Mouse (Mus musculus): ENCODE results near the gene Slit3. TPM values are rescaled to one million over a fixed set of nuclear protein-coding genes. Genes with fewer than 3 reads are reported as not detected.
A peak's percentile ranks its signal among the peaks of the same experiment; 100 is the strongest.

Gene Slit3
- total and polyA plus RNA-seq, 2 experiments from 2014 or later, result 5.6 to 15.0 TPM

GRCm38 (mm10) chr11:35703471-35703870, 582.4 kb downstream of the Slit3 start:
- no peaks in the 10 kb centered on the region for H3K36me3 ChIP-seq (ENCODE audit: insufficient read depth)
- no peaks in the 10 kb centered on the region for H3K4me1 ChIP-seq (ENCODE audit: insufficient read depth)
- ATAC-seq (no peak), DNase-seq (no peak)
- 69% methylated on average over 4 of the region's 4 CpGs for WGBS
- H3K4me3 ChIP-seq (ENCODE audit: low read depth, low read length), result no peak overlapping the region
- no peaks in the 10 kb centered on the region for H3K9me3 ChIP-seq (ENCODE audit: low read length)
- no peak overlapping the region for H3K27ac ChIP-seq (ENCODE audit: low read depth, low read length)
- no peak overlapping the region for H3K9ac ChIP-seq
- no peaks in the 10 kb centered on the region for H3K27me3 ChIP-seq (ENCODE audit: insufficient read depth, low read length)
- H3K4me2 ChIP-seq (ENCODE audit: low read depth), result no peak overlapping the region
- TF ChIP-seq CTCF (IDR thresholded peaks at IDR 0.05; ENCODE audit: low read depth), result peak; percentile 54

- ATAC-seq (no peak), DNase-seq (no peak)
- H3K4me1 ChIP-seq (ENCODE audit: insufficient read depth), result no peaks in the 10 kb centered on the region
- no peak overlapping the region for H3K27ac ChIP-seq (ENCODE audit: low read depth, low read length)
- no peak overlapping the region for H3K9ac ChIP-seq
- WGBS, result 91% methylated on average over 13 of the region's 13 CpGs
- H3K4me2 ChIP-seq (ENCODE audit: low read depth), result no peak overlapping the region
- H3K9me3 ChIP-seq (ENCODE audit: low read length), result no peaks in the 10 kb centered on the region
- no peak for TF ChIP-seq CTCF (IDR thresholded peaks at IDR 0.05; ENCODE audit: low read depth)
- no peak overlapping the region for H3K4me3 ChIP-seq (ENCODE audit: low read depth, low read length)
- no peaks in the 10 kb centered on the region for H3K36me3 ChIP-seq (ENCODE audit: insufficient read depth)
- no peaks in the 10 kb centered on the region for H3K27me3 ChIP-seq (ENCODE audit: insufficient read depth, low read length)
These were observed 583.4 kb downstream of the Slit3 start for GRCm38 (mm10) chr11:35704381-35704780.

- no peak overlapping the region for H3K27ac ChIP-seq (ENCODE audit: low read depth, low read length)
- DNase-seq (no peak), ATAC-seq (no peak)
- no peaks in the 10 kb centered on the region for H3K4me1 ChIP-seq (ENCODE audit: insufficient read depth)
- H3K27me3 ChIP-seq (ENCODE audit: insufficient read depth, low read length), result no peaks in the 10 kb centered on the region
- WGBS, result 95% methylated on average over 5 of the region's 5 CpGs
- H3K9ac ChIP-seq, result no peak overlapping the region
- no peaks in the 10 kb centered on the region for H3K36me3 ChIP-seq (ENCODE audit: insufficient read depth)
- TF ChIP-seq CTCF (IDR thresholded peaks at IDR 0.05; ENCODE audit: low read depth), result no peak
- no peaks in the 10 kb centered on the region for H3K9me3 ChIP-seq (ENCODE audit: low read length)
- H3K4me3 ChIP-seq (ENCODE audit: low read depth, low read length), result no peak overlapping the region
- no peak overlapping the region for H3K4me2 ChIP-seq (ENCODE audit: low read depth)
These were observed 583.9 kb downstream of the Slit3 start for GRCm38 (mm10) chr11:35704927-35705326.

GRCm38 (mm10) chr11:35707431-35707830, 586.4 kb downstream of the Slit3 start:
- no peak for TF ChIP-seq CTCF (IDR thresholded peaks at IDR 0.05; ENCODE audit: low read depth)
- Histone ChIP-seq H3K4me3 (ENCODE audit: low read depth, low read length) (no peak overlapping the region), H3K9ac (no peak overlapping the region), H3K4me2 (ENCODE audit: low read depth) (no peak overlapping the region), H3K4me1 (ENCODE audit: insufficient read depth) (no peaks in the 10 kb centered on the region), H3K27me3 (ENCODE audit: insufficient read depth, low read length) (no peaks in the 10 kb centered on the region), H3K9me3 (ENCODE audit: low read length) (no peaks in the 10 kb centered on the region), H3K27ac (ENCODE audit: low read depth, low read length) (no peak overlapping the region), H3K36me3 (ENCODE audit: insufficient read depth) (no peaks in the 10 kb centered on the region)
- ATAC-seq (no peak), DNase-seq (no peak)
- 96% methylated on average over 12 of the region's 12 CpGs for WGBS

- Histone ChIP-seq H3K4me3 (ENCODE audit: low read depth, low read length) (no peak overlapping the region), H3K9ac (no peak overlapping the region), H3K4me2 (ENCODE audit: low read depth) (no peak overlapping the region), H3K9me3 (ENCODE audit: low read length) (no peaks in the 10 kb centered on the region), H3K4me1 (ENCODE audit: insufficient read depth) (no peaks in the 10 kb centered on the region), H3K27me3 (ENCODE audit: insufficient read depth, low read length) (no peaks in the 10 kb centered on the region), H3K36me3 (ENCODE audit: insufficient read depth) (no peaks in the 10 kb centered on the region), H3K27ac (ENCODE audit: low read depth, low read length) (no peak overlapping the region)
- WGBS, result 87% methylated on average over 6 of the region's 6 CpGs
- TF ChIP-seq CTCF (IDR thresholded peaks at IDR 0.05; ENCODE audit: low read depth), result no peak
- no peak for DNase-seq
- ATAC-seq, result no peak
These were observed 590.3 kb downstream of the Slit3 start for GRCm38 (mm10) chr11:35711314-35711713.

- H3K4me1 ChIP-seq (ENCODE audit: insufficient read depth), result no peaks in the 10 kb centered on the region
- no peaks in the 10 kb centered on the region for H3K36me3 ChIP-seq (ENCODE audit: insufficient read depth)
- no peaks in the 10 kb centered on the region for H3K27me3 ChIP-seq (ENCODE audit: insufficient read depth, low read length)
- H3K4me3 ChIP-seq (ENCODE audit: low read depth, low read length), result no peak overlapping the region
- 88% methylated on average over 1 of the region's 1 CpGs for WGBS
- no peak for ATAC-seq
- H3K27ac ChIP-seq (ENCODE audit: low read depth, low read length), result no peak overlapping the region
- no peak for TF ChIP-seq CTCF (IDR thresholded peaks at IDR 0.05; ENCODE audit: low read depth)
- H3K4me2 ChIP-seq (ENCODE audit: low read depth), result no peak overlapping the region
- H3K9me3 ChIP-seq (ENCODE audit: low read length), result no peaks in the 10 kb centered on the region
- no peak for DNase-seq
- H3K9ac ChIP-seq, result no peak overlapping the region
These were observed 597.9 kb downstream of the Slit3 start for GRCm38 (mm10) chr11:35718881-35719280.

GRCm38 (mm10) chr11:35723876-35724275, 602.9 kb downstream of the Slit3 start:
- TF ChIP-seq CTCF (IDR thresholded peaks at IDR 0.05; ENCODE audit: low read depth), result no peak
- H3K27me3 ChIP-seq (ENCODE audit: insufficient read depth, low read length), result no peaks in the 10 kb centered on the region
- H3K4me3 ChIP-seq (ENCODE audit: low read depth, low read length), result no peak overlapping the region
- ATAC-seq, result no peak
- DNase-seq, result no peak
- WGBS, result 89% methylated on average over 5 of the region's 5 CpGs
- no peaks in the 10 kb centered on the region for H3K36me3 ChIP-seq (ENCODE audit: insufficient read depth)
- no peak overlapping the region for H3K9ac ChIP-seq
- H3K4me1 ChIP-seq (ENCODE audit: insufficient read depth), result no peaks in the 10 kb centered on the region
- no peaks in the 10 kb centered on the region for H3K9me3 ChIP-seq (ENCODE audit: low read length)
- H3K4me2 ChIP-seq (ENCODE audit: low read depth), result no peak overlapping the region
- no peak overlapping the region for H3K27ac ChIP-seq (ENCODE audit: low read depth, low read length)

Data from forebrain, postnatal 0 days (tissue).